Mouse (Mus musculus): ENCODE results near the gene Uqcc1. TPM values are rescaled to one million over a fixed set of nuclear protein-coding genes. Genes with fewer than 3 reads are reported as not detected.
"Not testable (repeated sequence)": the region's sequence is repeated elsewhere in the genome, so short reads cannot be mapped to it uniquely, and the experiment has no call there.

Uqcc1 gene
- polyA plus RNA-seq, 1 experiment = 30.0 TPM

GRCm38 (mm10) chr2:155940681-155941080, 10.6 kb upstream of the Uqcc1 start, which contains the start of gene Gm15557:
TSS of gene Gm15557 (plus strand) at chr2:155940728.
- Histone ChIP-seq H3K36me3 (ENCODE audit: control insufficient read depth, insufficient read depth, low read length) (no peaks in the 10 kb centered on the region), H3K27ac (ENCODE audit: control insufficient read depth, insufficient read depth, low read length) (no peak within 1 kb of the TSS), H3K4me1 (replicated peaks; ENCODE audit: control insufficient read depth, insufficient read depth, low read length) (no peaks in the 10 kb centered on the region), H3K27me3 (ENCODE audit: control insufficient read depth, insufficient read depth, low read length) (no peaks in the 10 kb centered on the region), H3K4me3 (ENCODE audit: control insufficient read depth, insufficient read depth, low read length) (no peak within 1 kb of the TSS)
- 97% methylated on average over 3 of the region's 3 CpGs for WGBS
- TF ChIP-seq POLR2A (IDR thresholded peaks at IDR 0.05; ENCODE audit: control insufficient read depth, extremely low read depth, insufficient read depth, low read length, poor library complexity) = no peak
- no peak for TF ChIP-seq CTCF (IDR thresholded peaks at IDR 0.05; ENCODE audit: borderline replicate concordance, control insufficient read depth, extremely low read depth, insufficient read depth, low read length, poor library complexity)
- no peak for DNase-seq

DNA sequence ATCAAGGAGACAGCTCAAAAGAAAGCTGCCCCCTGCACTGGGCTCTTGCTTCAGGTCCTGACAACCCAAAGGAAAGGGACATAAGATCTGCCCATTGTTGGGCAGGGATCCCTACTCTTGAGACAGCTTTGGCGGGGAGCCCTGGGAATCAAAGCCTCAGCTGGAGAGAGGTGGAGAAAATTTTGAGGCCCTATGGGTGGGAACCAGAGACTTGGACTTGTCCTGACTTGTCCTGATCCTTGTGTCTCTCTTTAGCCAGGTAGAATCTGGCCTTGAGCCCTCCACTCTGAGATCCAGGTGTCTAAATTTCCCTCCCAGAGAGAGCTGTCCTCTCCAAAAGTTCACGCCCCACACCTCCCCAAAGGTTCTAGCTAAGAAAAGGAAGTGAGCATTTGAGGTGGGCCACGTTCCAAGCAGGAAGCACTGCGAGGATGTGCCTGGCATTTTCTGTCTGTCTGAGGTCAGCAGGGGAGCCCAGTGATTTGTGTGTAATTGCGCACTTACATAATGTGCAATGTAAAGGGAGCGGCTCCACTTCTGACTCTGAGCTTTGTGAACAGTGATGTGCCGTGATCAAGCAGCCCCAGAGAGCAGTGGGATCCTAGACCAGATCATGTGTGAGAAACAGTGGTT, 9.9 kb upstream of the Uqcc1 start:
- no peak for TF ChIP-seq CTCF (IDR thresholded peaks at IDR 0.05; ENCODE audit: borderline replicate concordance, control insufficient read depth, extremely low read depth, insufficient read depth, low read length, poor library complexity)
- no peak for TF ChIP-seq POLR2A (IDR thresholded peaks at IDR 0.05; ENCODE audit: control insufficient read depth, extremely low read depth, insufficient read depth, low read length, poor library complexity)
- 44% methylated on average over 7 of the region's 7 CpGs for whole genome bisulfite sequencing
- DNase-seq = no peak
- H3K4me3 ChIP-seq (ENCODE audit: control insufficient read depth, insufficient read depth, low read length) = no peak overlapping the region
- no peaks in the 10 kb centered on the region for H3K27me3 ChIP-seq (ENCODE audit: control insufficient read depth, insufficient read depth, low read length)
- H3K36me3 ChIP-seq (ENCODE audit: control insufficient read depth, insufficient read depth, low read length) = no peaks in the 10 kb centered on the region
- H3K4me1 ChIP-seq (replicated peaks; ENCODE audit: control insufficient read depth, insufficient read depth, low read length) = no peaks in the 10 kb centered on the region
- no peak overlapping the region for H3K27ac ChIP-seq (ENCODE audit: control insufficient read depth, insufficient read depth, low read length)

GRCm38 (mm10) chr2:155928711-155929345, 1.3 kb downstream of the Uqcc1 start:
- TF ChIP-seq CTCF (IDR thresholded peaks at IDR 0.05; ENCODE audit: borderline replicate concordance, control insufficient read depth, extremely low read depth, insufficient read depth, low read length, poor library complexity) (no peak), POLR2A (IDR thresholded peaks at IDR 0.05; ENCODE audit: control insufficient read depth, extremely low read depth, insufficient read depth, low read length, poor library complexity) (no peak)
- Histone ChIP-seq H3K36me3 (ENCODE audit: control insufficient read depth, insufficient read depth, low read length) (no peaks in the 10 kb centered on the region), H3K27ac (ENCODE audit: control insufficient read depth, insufficient read depth, low read length) (no peak overlapping the region), H3K27me3 (ENCODE audit: control insufficient read depth, insufficient read depth, low read length) (no peaks in the 10 kb centered on the region), H3K4me3 (ENCODE audit: control insufficient read depth, insufficient read depth, low read length) (no peak overlapping the region), H3K4me1 (replicated peaks; ENCODE audit: control insufficient read depth, insufficient read depth, low read length) (peaks cover 7% of the 10 kb centered on the region)
- WGBS = 74% methylated on average over 7 of the region's 7 CpGs
- no peak for DNase-seq

DNA sequence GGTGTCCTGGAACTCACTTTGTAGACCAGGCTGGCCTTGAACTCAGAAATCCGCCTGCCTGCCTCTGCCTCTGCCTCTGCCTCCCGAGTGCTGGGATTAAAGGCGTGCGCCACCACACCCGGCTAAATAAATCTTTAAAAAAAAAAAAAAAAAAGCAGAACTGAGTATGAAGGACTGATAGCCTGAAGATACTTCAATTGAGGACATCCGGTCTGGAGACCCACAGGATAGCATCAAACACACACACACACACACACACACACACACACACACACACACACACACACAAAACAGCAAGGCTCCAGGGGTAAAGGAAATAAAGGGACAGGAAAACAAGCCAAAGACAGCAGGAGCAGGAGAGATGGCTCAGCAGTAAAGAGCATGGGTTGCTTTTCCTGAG, 4.9 kb downstream of the Uqcc1 start:
- not testable (repeated sequence) for H3K4me3 ChIP-seq (ENCODE audit: control insufficient read depth, insufficient read depth, low read length); H3K27ac ChIP-seq (ENCODE audit: control insufficient read depth, insufficient read depth, low read length); DNase-seq; H3K27me3 ChIP-seq (ENCODE audit: control insufficient read depth, insufficient read depth, low read length); H3K4me1 ChIP-seq (replicated peaks; ENCODE audit: control insufficient read depth, insufficient read depth, low read length); H3K36me3 ChIP-seq (ENCODE audit: control insufficient read depth, insufficient read depth, low read length)
- 95% methylated on average over 6 of the region's 6 CpGs for WGBS

- Histone ChIP-seq H3K27me3 (ENCODE audit: control insufficient read depth, insufficient read depth, low read length) (no peaks in the 10 kb centered on the region), H3K4me1 (replicated peaks; ENCODE audit: control insufficient read depth, insufficient read depth, low read length) (no peaks in the 10 kb centered on the region), H3K27ac (ENCODE audit: control insufficient read depth, insufficient read depth, low read length) (no peak overlapping the region), H3K4me3 (ENCODE audit: control insufficient read depth, insufficient read depth, low read length) (no peak overlapping the region), H3K36me3 (ENCODE audit: control insufficient read depth, insufficient read depth, low read length) (peaks cover 6% of the 10 kb centered on the region)
- 95% methylated on average over 7 of the region's 7 CpGs for WGBS
- DNase-seq = no peak
- TF ChIP-seq POLR2A (IDR thresholded peaks at IDR 0.05; ENCODE audit: control insufficient read depth, extremely low read depth, insufficient read depth, low read length, poor library complexity) (no peak), CTCF (IDR thresholded peaks at IDR 0.05; ENCODE audit: borderline replicate concordance, control insufficient read depth, extremely low read depth, insufficient read depth, low read length, poor library complexity) (no peak)
These were observed 7.0 kb downstream of the Uqcc1 start for GRCm38 (mm10) chr2:155923143-155923542.

DNA sequence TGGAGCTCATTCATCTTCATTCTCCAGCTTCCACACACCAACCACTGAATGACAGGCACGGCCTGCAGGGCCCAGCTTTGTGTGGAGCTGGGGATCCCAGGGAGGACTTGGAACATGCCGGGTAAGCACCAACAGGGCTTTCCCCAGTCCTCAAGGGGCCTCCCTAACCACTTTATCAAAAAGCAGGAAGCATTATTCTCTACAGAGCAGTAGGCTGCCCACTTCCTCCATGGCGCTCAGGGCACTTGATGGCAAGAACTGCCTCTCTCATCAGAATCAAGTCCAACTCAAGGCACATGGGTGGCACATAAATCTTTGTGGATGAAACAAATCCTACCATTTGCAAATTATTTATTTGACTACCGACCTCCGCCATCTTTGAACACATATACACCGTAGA, 15.4 kb downstream of the Uqcc1 start:
- Histone ChIP-seq H3K4me3 (ENCODE audit: control insufficient read depth, insufficient read depth, low read length) (no peak overlapping the region), H3K36me3 (ENCODE audit: control insufficient read depth, insufficient read depth, low read length) (peaks cover 18% of the 10 kb centered on the region)
- TF ChIP-seq POLR2A (IDR thresholded peaks at IDR 0.05; ENCODE audit: control insufficient read depth, extremely low read depth, insufficient read depth, low read length, poor library complexity) = no peak
- no peak for TF ChIP-seq CTCF (IDR thresholded peaks at IDR 0.05; ENCODE audit: borderline replicate concordance, control insufficient read depth, extremely low read depth, insufficient read depth, low read length, poor library complexity)

DNA sequence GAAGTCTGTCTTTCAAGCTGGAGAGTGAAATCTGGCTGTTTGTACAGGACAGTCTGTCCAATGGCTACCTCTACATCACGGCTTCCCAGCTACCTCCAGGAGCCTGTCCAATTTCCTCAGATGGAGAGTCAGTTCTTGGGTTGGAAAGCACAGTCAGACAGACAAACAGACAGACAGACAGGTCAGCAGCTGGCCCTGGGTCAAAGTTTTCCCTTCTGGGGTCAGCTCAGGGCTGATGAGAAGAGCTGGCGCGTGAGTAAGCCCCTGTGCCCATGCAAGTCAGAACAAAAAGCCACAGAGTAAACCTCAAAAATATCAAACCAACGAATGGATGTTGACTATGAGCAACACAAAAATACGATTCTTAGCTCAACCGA, 26.5 kb downstream of the Uqcc1 start:
- H3K36me3 ChIP-seq (ENCODE audit: control insufficient read depth, insufficient read depth, low read length) = peaks cover 7% of the 10 kb centered on the region
- no peak overlapping the region for H3K27ac ChIP-seq (ENCODE audit: control insufficient read depth, insufficient read depth, low read length)
- no peak for DNase-seq
- H3K4me1 ChIP-seq (replicated peaks; ENCODE audit: control insufficient read depth, insufficient read depth, low read length) = no peaks in the 10 kb centered on the region
- TF ChIP-seq CTCF (IDR thresholded peaks at IDR 0.05; ENCODE audit: borderline replicate concordance, control insufficient read depth, extremely low read depth, insufficient read depth, low read length, poor library complexity) (no peak), POLR2A (IDR thresholded peaks at IDR 0.05; ENCODE audit: control insufficient read depth, extremely low read depth, insufficient read depth, low read length, poor library complexity) (no peak)
- H3K4me3 ChIP-seq (ENCODE audit: control insufficient read depth, insufficient read depth, low read length) = no peak overlapping the region
- H3K27me3 ChIP-seq (ENCODE audit: control insufficient read depth, insufficient read depth, low read length) = no peaks in the 10 kb centered on the region
- WGBS = 92% methylated on average over 6 of the region's 6 CpGs

More for the DNA sequence above, 15.4 kb downstream of the Uqcc1 start:
- WGBS = 70% methylated on average over 6 of the region's 6 CpGs
- no peaks in the 10 kb centered on the region for H3K4me1 ChIP-seq (replicated peaks; ENCODE audit: control insufficient read depth, insufficient read depth, low read length)
- no peak for DNase-seq
- no peak overlapping the region for H3K27ac ChIP-seq (ENCODE audit: control insufficient read depth, insufficient read depth, low read length)
- no peaks in the 10 kb centered on the region for H3K27me3 ChIP-seq (ENCODE audit: control insufficient read depth, insufficient read depth, low read length)

All from thymus, adult 2 months (tissue).